Mouse (Mus musculus) ES-E14 (cell line): ENCODE measurements at regions not wholly inside any gene's neighbourhood (a gene's known extent, or its start where the extent isn't known, plus 50 kb on each side); places are given as distances from the start of the nearest gene placed in this dataset.

ENCODE experiments used
- DNase-seq: peaks from one replicate; pipeline ENCODE4 v3.0.0-alpha.2; 2013; ENCODE audit warnings: low read depth, low spot score
- H3K27ac ChIP-seq: 2 replicates; pipeline ENCODE4 v1.5.1; 2012; ENCODE audit warnings: low read depth, mild to moderate bottlenecking, low read length, moderate library complexity, mixed read lengths; ENCODE audit not compliant: poor library complexity, insufficient read depth, severe bottlenecking
- H3K36me3 ChIP-seq: 2 replicates; pipeline ENCODE4 v1.6.1; 2012; ENCODE audit warnings: mild to moderate bottlenecking, low read length, moderate library complexity, mixed read lengths; ENCODE audit not compliant: control insufficient read depth, poor library complexity, insufficient read depth, severe bottlenecking
- H3K4me1 ChIP-seq, 2 experiments: fragments of 150-350 bp in 1 of 2; sonication (generic) in 1 of 2; 2 replicates each; pipeline ENCODE4 v1.6.1; 2012; ENCODE audit warnings: low read length in 2 of 2, mild to moderate bottlenecking in 1 of 2, mixed read lengths in 1 of 2; ENCODE audit not compliant: control insufficient read depth in 2 of 2, insufficient read depth in 2 of 2, poor library complexity in 1 of 2
- H3K4me3 ChIP-seq, 2 experiments: fragments of 150-350 bp in 1 of 2; sonication (generic) in 1 of 2; 2 replicates each; pipeline ENCODE4 v1.5.1; 2012; ENCODE audit warnings: low read length in 2 of 2, low read depth in 1 of 2, mild to moderate bottlenecking in 1 of 2, mixed read lengths in 1 of 2; ENCODE audit not compliant: insufficient read depth in 1 of 2, poor library complexity in 1 of 2, severe bottlenecking in 1 of 2
- H3K9ac ChIP-seq: 2 replicates; pipeline ENCODE4 v1.6.1; 2012; ENCODE audit warnings: low read depth, mild to moderate bottlenecking, low read length, mixed read lengths; ENCODE audit not compliant: poor library complexity, insufficient read depth, severe bottlenecking
- H3K9me3 ChIP-seq: fragments of 150-350 bp; sonication (generic); 2 replicates; pipeline ENCODE4 v1.6.1; 2012; ENCODE audit warnings: low read depth, mild to moderate bottlenecking, low read length; ENCODE audit not compliant: control insufficient read depth, insufficient read depth
- CHD2 ChIP-seq: IDR thresholded peaks from 2 replicates; pipeline ENCODE4 v1.6.1; 2014; ENCODE audit warnings: mild to moderate bottlenecking, low read depth, low read length, inconsistent platforms
- HCFC1 ChIP-seq: IDR thresholded peaks from 2 replicates; pipeline ENCODE4 v1.6.1; 2012; ENCODE audit warnings: low read length, inconsistent platforms, borderline replicate concordance; ENCODE audit not compliant: insufficient read depth
- MAFK ChIP-seq: IDR thresholded peaks from 2 replicates; pipeline ENCODE4 v1.6.1; 2014; ENCODE audit warnings: mild to moderate bottlenecking, low read depth, low read length, inconsistent platforms; ENCODE audit not compliant: insufficient read depth
- ZC3H11A ChIP-seq: IDR thresholded peaks from 2 replicates; pipeline ENCODE4 v1.6.1; 2012; ENCODE audit warnings: low read depth, mild to moderate bottlenecking, inconsistent platforms, low read length, borderline replicate concordance
- ZNF384 ChIP-seq: IDR thresholded peaks from 2 replicates; pipeline ENCODE4 v1.6.1; 2012; ENCODE audit warnings: low read depth, low read length, inconsistent platforms
- in situ Hi-C, 2 experiments: fragments of 600-800 bp; cut with MboI; formaldehyde crosslinking; loops; one replicate each; pipeline ENCODE4 v1.15.1; 2025; ENCODE audit warnings: low sequenced_read_pairs in 2 of 2, inconsistent platforms in 1 of 2; ENCODE audit not compliant: unreplicated experiment in 2 of 2

DNA sequence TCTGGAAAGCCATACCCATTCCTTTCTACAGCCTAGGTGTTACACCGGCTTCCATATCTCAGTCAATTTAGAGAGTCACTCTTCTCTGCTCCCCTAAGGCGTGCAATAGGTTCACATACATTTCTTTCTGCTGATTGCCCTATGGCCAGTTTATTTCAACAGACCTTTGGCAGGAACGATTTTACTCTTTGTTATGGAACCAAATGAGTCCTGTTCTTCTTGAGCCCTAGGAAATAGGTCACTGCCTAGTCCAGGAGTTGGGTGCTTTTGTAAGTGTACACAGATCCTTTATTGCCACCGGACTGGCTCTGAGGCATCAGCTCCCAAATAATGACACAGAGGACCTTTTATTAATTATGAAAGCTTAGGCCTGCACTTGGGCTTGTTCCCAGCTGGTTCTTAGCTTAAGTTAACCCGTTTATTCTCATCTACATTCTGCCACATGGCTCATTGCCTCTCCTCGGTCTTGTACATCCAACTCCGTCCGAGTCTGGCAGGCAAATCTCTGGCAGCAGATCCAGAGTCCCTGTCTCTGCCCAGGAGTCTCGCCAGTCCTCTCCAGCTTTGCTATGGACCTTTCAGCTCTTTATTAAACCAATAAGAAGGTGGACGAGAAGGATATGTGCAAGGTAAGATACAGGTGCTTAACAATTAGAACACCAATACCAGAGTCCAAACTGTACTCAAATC, 287.7 kb upstream of the Rgma start:
- in situ Hi-C loops = no loop called here
- H3K4me3 ChIP-seq = no peak overlapping the region
- TF ChIP-seq MAFK = no peak
- TF ChIP-seq CHD2 = no peak
- H3K4me1 ChIP-seq = no peaks in the 10 kb centered on the region
- DNase-seq = no peak
- H3K36me3 ChIP-seq = no peaks in the 10 kb centered on the region
- H3K9ac ChIP-seq = no peak overlapping the region
- H3K9me3 ChIP-seq = no peaks in the 10 kb centered on the region
- no peak overlapping the region for H3K27ac ChIP-seq

DNA sequence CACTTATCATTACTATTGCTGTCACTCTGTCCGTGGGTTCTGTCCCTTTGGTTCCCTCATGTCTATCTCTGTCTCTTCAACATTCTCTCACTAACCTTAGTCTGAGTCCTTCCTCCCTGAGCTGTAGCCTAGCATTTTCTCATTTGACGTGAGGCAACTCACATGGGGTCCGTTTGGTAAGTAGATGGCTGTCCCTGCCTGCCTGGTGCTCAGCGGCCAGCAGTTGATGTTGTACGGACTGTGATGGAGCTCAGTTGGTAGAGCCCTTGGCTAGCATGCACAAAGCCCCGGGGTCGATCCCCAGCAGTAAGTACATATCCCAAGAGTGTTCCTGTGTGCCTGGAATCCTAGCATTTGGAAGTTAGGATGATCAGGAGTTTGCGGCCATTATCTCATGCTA, 287.0 kb upstream of the Rgma start:
- no peak for DNase-seq
- no peak overlapping the region for H3K4me3 ChIP-seq
- H3K27ac ChIP-seq = no peak overlapping the region
- in situ Hi-C loops = no loop called here
- no peak overlapping the region for H3K9ac ChIP-seq
- H3K4me1 ChIP-seq = peaks cover 0 to under 1% of the 10 kb centered on the region in 2 experiments; a peak in 1 of 4 replicates
- no peaks in the 10 kb centered on the region for H3K36me3 ChIP-seq
- no peak for TF ChIP-seq CHD2
- TF ChIP-seq HCFC1 = no peak
- TF ChIP-seq ZNF384 = no peak
- no peak for TF ChIP-seq ZC3H11A
- H3K9me3 ChIP-seq = no peaks in the 10 kb centered on the region

DNA sequence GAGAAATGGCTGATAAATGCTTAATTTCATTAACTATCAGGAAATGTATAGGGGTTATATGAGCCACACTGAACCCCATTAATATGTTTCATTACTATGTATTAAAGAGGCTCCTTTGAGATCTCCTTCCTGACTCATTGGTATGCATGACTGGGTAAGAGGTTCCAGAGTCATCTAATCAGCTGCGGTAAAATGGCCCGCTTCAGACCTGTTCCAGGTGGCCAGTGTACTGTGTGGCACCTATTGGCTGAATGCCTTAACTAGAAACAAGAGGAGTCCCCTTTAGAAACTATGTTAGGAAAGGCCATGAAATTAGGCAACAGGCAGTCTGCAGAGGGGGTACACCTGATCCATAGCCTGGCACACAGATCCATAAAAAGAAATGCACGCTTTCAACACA, 283.6 kb upstream of the Rgma start:
- Histone ChIP-seq H3K9ac (no peak overlapping the region), H3K4me3 (no peak overlapping the region), H3K4me1 (peaks cover 0 to 3% of the 10 kb centered on the region in 2 experiments; a peak in 1 of 4 replicates), H3K27ac (no peak overlapping the region), H3K36me3 (no peaks in the 10 kb centered on the region), H3K9me3 (no peaks in the 10 kb centered on the region)
- DNase-seq = no peak
- in situ Hi-C loops = no loop called here
- TF ChIP-seq ZNF384 (no peak), HCFC1 (no peak), ZC3H11A (no peak), MAFK (no peak), CHD2 (no peak)

DNA sequence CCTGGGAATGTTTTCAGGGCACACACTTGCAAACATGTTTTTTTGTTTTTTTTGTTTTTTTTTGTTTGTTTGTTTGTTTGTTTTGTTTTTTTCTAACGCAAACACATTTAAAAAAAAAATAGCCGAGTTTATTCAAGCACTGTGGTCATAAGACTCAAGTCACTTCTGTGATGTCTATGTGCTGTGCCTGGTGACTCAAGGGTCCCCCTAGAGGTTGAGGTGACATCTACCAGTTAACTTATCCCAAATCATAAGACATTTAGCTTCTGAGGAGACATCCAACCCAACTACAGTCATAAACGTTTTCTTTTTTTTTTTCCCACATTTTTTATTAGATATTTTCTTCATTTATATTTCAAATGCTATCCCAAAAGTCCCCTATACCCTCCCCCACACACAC, 281.2 kb upstream of the Rgma start:
- in situ Hi-C loops = no loop called here
- DNase-seq = peak; percentile 24
- H3K27ac ChIP-seq = no peak overlapping the region

DNA sequence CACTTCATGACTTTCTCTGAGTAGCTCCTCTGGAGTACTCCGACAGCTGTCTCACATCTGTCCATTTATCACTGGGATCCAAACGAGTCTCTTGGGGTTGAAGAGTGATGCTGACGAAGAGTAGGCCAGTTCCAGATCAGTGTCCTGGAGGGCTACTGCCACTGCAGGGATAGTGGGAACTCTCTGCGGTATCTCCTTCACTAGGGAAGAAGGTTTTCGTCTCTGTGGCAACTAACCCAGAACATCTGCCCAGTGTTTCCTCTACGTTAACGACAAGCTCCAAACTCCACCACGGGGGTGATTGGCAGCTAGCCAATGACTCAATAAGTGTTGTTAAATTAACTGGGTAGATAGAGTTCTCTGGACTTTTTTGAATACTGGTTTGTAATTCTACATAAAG, 256.4 kb upstream of the Rgma start:
- Histone ChIP-seq H3K27ac (no peak overlapping the region), H3K4me3 (no peak overlapping the region), H3K36me3 (no peaks in the 10 kb centered on the region), H3K9ac (no peak overlapping the region), H3K4me1 (no peaks in the 10 kb centered on the region), H3K9me3 (no peaks in the 10 kb centered on the region)
- DNase-seq = no peak
- in situ Hi-C loops = no loop called here
- no peak for TF ChIP-seq ZNF384
- TF ChIP-seq HCFC1 = no peak
- TF ChIP-seq ZC3H11A = no peak
- no peak for TF ChIP-seq MAFK
- no peak for TF ChIP-seq CHD2

More for the DNA sequence above, 281.2 kb upstream of the Rgma start:
- TF ChIP-seq ZC3H11A (peak; percentile 20; the same call in 1 of the 2 replicates), CHD2 (no peak), ZNF384 (no peak; the same call in 1 of the 2 replicates), MAFK (no peak), HCFC1 (no peak)
- H3K4me1 ChIP-seq = peaks cover 0 to 3% of the 10 kb centered on the region in 2 experiments; a peak in 1 of 4 replicates
- no peaks in the 10 kb centered on the region for H3K9me3 ChIP-seq
- no peak overlapping the region for H3K9ac ChIP-seq
- H3K4me3 ChIP-seq = no peak overlapping the region
- no peaks in the 10 kb centered on the region for H3K36me3 ChIP-seq
